Mouse (Mus musculus) c-Kit-negative CD71-positive TER-119-positive erythroid progenitor cells, embryonic 14.5 days (primary cell): ENCODE results near the gene Ebf1.

Experiments used
- DNase-seq: peaks from one replicate; pipeline ENCODE4 v3.0.0-alpha.2; 2013; ENCODE audit warnings: low read depth, low spot score

Ebf1 gene

GRCm38 (mm10) chr11:44740278-44741041 is 123.3 kb downstream of the Ebf1 start:
- no peak for DNase-seq

- DNase-seq, result no peak
These were observed 124.0 kb downstream of the Ebf1 start for GRCm38 (mm10) chr11:44741042-44741491.

- DNase-seq, result no peak
These were observed 127.3 kb downstream of the Ebf1 start for GRCm38 (mm10) chr11:44744446-44744845.

GRCm38 (mm10) chr11:44745946-44746345 is 128.8 kb downstream of the Ebf1 start:
- DNase-seq, result no peak

- no peak for DNase-seq
These were observed 129.6 kb downstream of the Ebf1 start for GRCm38 (mm10) chr11:44746731-44747130.

GRCm38 (mm10) chr11:44749309-44749708 is 132.2 kb downstream of the Ebf1 start:
- no peak for DNase-seq

- no peak for DNase-seq
These were observed 137.2 kb downstream of the Ebf1 start for GRCm38 (mm10) chr11:44754336-44754735.

GRCm38 (mm10) chr11:44756321-44756720 is 139.2 kb downstream of the Ebf1 start:
- DNase-seq, result no peak

- DNase-seq, result no peak
These were observed 141.7 kb downstream of the Ebf1 start for GRCm38 (mm10) chr11:44758857-44759256.

- no peak for DNase-seq
These were observed 144.2 kb downstream of the Ebf1 start for GRCm38 (mm10) chr11:44761128-44761996.

- no peak for DNase-seq
These were observed 147.1 kb downstream of the Ebf1 start for GRCm38 (mm10) chr11:44763992-44764835.

- no peak for DNase-seq
These were observed 147.9 kb downstream of the Ebf1 start for GRCm38 (mm10) chr11:44764988-44765387.

GRCm38 (mm10) chr11:44766246-44766645 is 149.1 kb downstream of the Ebf1 start:
- DNase-seq, result no peak

- no peak for DNase-seq
These were observed 150.2 kb downstream of the Ebf1 start for GRCm38 (mm10) chr11:44767322-44767721.

- no peak for DNase-seq
These were observed 151.2 kb downstream of the Ebf1 start for GRCm38 (mm10) chr11:44768346-44768745.

GRCm38 (mm10) chr11:44770989-44771564 is 154.0 kb downstream of the Ebf1 start:
- DNase-seq, result no peak

GRCm38 (mm10) chr11:44774411-44774810 is 157.3 kb downstream of the Ebf1 start:
- no peak for DNase-seq

GRCm38 (mm10) chr11:44775549-44775948 is 158.4 kb downstream of the Ebf1 start:
- no peak for DNase-seq

- no peak for DNase-seq
These were observed 159.4 kb downstream of the Ebf1 start for GRCm38 (mm10) chr11:44776556-44776955.

- DNase-seq, result no peak
These were observed 160.5 kb downstream of the Ebf1 start for GRCm38 (mm10) chr11:44777331-44778310.
